Mouse (Mus musculus) duodenum, adult 2 months (tissue): ENCODE measurements around the gene Zfp750. TPM values are rescaled to one million over a fixed set of nuclear protein-coding genes. Genes with fewer than 3 reads are reported as not detected.

Experiments used
- polyA plus RNA-seq: library from polyadenylated mRNA; depleted of rRNA; stranded (reverse); fragments of >200 nt; gene quantifications from 2 replicates; pipeline ENCODE4 v1.2.3, GENCODE M21; 2012; ENCODE audit warnings: low replicate concordance; rRNA removed

Zfp750 gene
- polyA plus RNA-seq, result 0.78 TPM in 1 of 2 replicates, not detected in the other

GRCm38 (mm10) chr11:121519131-121519530 lies at the start of gene Zfp750:
Zfp750 (minus strand) TSS chr11:121519333.

Other genes starting within 250 kb of the Zfp750 start
- 19.7 and 21.2 TPM in 2 replicates for gene Wdr45b, start 164.9 kb downstream of the Zfp750 start, polyA plus RNA-seq
- gene Rab40b, start 131.1 kb downstream of the Zfp750 start, polyA plus RNA-seq, result 0.56 and 0.75 TPM in 2 replicates
- gene Fn3krp, start 97.9 kb downstream of the Zfp750 start, polyA plus RNA-seq, result 0.66 and 1.1 TPM in 2 replicates
- 0.40 and 0.41 TPM in 2 replicates for gene Fn3k, start 84.4 kb downstream of the Zfp750 start, polyA plus RNA-seq
- gene Tbcd, start 67.4 kb downstream of the Zfp750 start, polyA plus RNA-seq, result 27.9 and 31.1 TPM in 2 replicates
- gene B3gntl1, start 153.8 kb upstream of the Zfp750 start, polyA plus RNA-seq, result 2.9 and 5.1 TPM in 2 replicates
- gene Metrnl, start 182.2 kb upstream of the Zfp750 start, polyA plus RNA-seq, result 89.5 and 264 TPM in 2 replicates